Mouse (Mus musculus) T-helper 1 cell (primary cell): Measurements from ENCODE around the gene Dennd2c.
"Not testable (repeated sequence)": the region's sequence is repeated elsewhere in the genome, so short reads cannot be mapped to it uniquely, and the experiment has no call there.

ENCODE experiments used
- in situ Hi-C: fragments of 300-600 bp; cut with MboI, MseI; formaldehyde crosslinking; loops from one replicate; pipeline ENCODE4 v1.15.1; 2025; ENCODE audit warnings: high pct_unique_total_duplicates

The Dennd2c gene

GRCm38 (mm10) chr3:103169771-103170170, 67.4 kb downstream of the Dennd2c start:
- in situ Hi-C loops = loop anchor here (5.0 kb wide), 1 partner anchor 77 kb away; no protein-coding TSS in a partner anchor

- in situ Hi-C loops = no loop called here
Measured at GRCm38 (mm10) chr3:103171505-103172267, 69.3 kb downstream of the Dennd2c start, which contains the start of gene Bcas2. TSS of gene Bcas2 (plus strand) at chr3:103171655.

GRCm38 (mm10) chr3:103172615-103173014, 70.2 kb downstream of the Dennd2c start:
- in situ Hi-C loops = no loop called here

- in situ Hi-C loops = loop anchor here (5.0 kb wide), 1 partner anchor 444 kb away; the partner anchor contains the start of gene Tspan2
Measured at GRCm38 (mm10) chr3:103176740-103177139, 74.3 kb downstream of the Dennd2c start.

GRCm38 (mm10) chr3:103179527-103179926, 77.1 kb downstream of the Dennd2c start:
- in situ Hi-C loops = loop anchor here (5.0 kb wide), 1 partner anchor 447 kb away; the partner anchor contains the start of gene Tspan2

- in situ Hi-C loops = loop anchor here (5.0 kb wide), 1 partner anchor 86 kb away; no protein-coding TSS in a partner anchor
Measured at GRCm38 (mm10) chr3:103181171-103181570, 78.8 kb downstream of the Dennd2c start.

- in situ Hi-C loops = loop anchor here (5.0 kb wide), 1 partner anchor 84 kb away; no protein-coding TSS in a partner anchor
Measured at GRCm38 (mm10) chr3:103182821-103183220, 80.4 kb downstream of the Dennd2c start.

- in situ Hi-C loops = loop anchor here (5.0 kb wide), 1 partner anchor 83 kb away; no protein-coding TSS in a partner anchor
Measured at GRCm38 (mm10) chr3:103184467-103184866, 82.1 kb downstream of the Dennd2c start.

GRCm38 (mm10) chr3:103188451-103188850, 86.0 kb downstream of the Dennd2c start:
- in situ Hi-C loops = no loop called here

- in situ Hi-C loops = no loop called here
Measured at GRCm38 (mm10) chr3:103188856-103189255, 86.5 kb downstream of the Dennd2c start.

GRCm38 (mm10) chr3:103192161-103192560, 89.8 kb downstream of the Dennd2c start:
- in situ Hi-C loops = no loop called here

- in situ Hi-C loops = no loop called here
Measured at GRCm38 (mm10) chr3:103193186-103193585, 90.8 kb downstream of the Dennd2c start.

GRCm38 (mm10) chr3:103196320-103196823, 94.0 kb downstream of the Dennd2c start:
- in situ Hi-C loops = no loop called here

GRCm38 (mm10) chr3:103199386-103199785, 97.0 kb downstream of the Dennd2c start:
- in situ Hi-C loops = no loop called here

GRCm38 (mm10) chr3:103201105-103201504, 98.7 kb downstream of the Dennd2c start:
- in situ Hi-C loops = not testable (repeated sequence)

GRCm38 (mm10) chr3:103203554-103203953, 101.2 kb downstream of the Dennd2c start:
- in situ Hi-C loops = no loop called here

- in situ Hi-C loops = no loop called here
Measured at GRCm38 (mm10) chr3:103204445-103204844, 102.0 kb downstream of the Dennd2c start.

- in situ Hi-C loops = no loop called here
Measured at GRCm38 (mm10) chr3:103206393-103206792, 104.0 kb downstream of the Dennd2c start.

GRCm38 (mm10) chr3:103207749-103208148, 105.3 kb downstream of the Dennd2c start:
- in situ Hi-C loops = no loop called here

- in situ Hi-C loops = no loop called here
Measured at GRCm38 (mm10) chr3:103208237-103208636, 105.8 kb downstream of the Dennd2c start.

GRCm38 (mm10) chr3:103211101-103211500, 108.7 kb downstream of the Dennd2c start:
- in situ Hi-C loops = no loop called here

GRCm38 (mm10) chr3:103212142-103212541, 109.7 kb downstream of the Dennd2c start:
- in situ Hi-C loops = no loop called here

- in situ Hi-C loops = no loop called here
Measured at GRCm38 (mm10) chr3:103213537-103213936, 111.1 kb downstream of the Dennd2c start.
